Mouse (Mus musculus) midbrain, embryonic 16.5 days (tissue): ENCODE data around the gene Zc3h18. TPM values are rescaled to one million over a fixed set of nuclear protein-coding genes. Genes with fewer than 3 reads are reported as not detected.

Experiments used
- ATAC-seq: fragments of 200-750 bp; cut with Nextera tagmentation; 2 replicates; pipeline ENCODE4 v1.8.0; 2017; ENCODE audit warnings: moderate TSS enrichment
- H3K27ac ChIP-seq: fragments of 300-500 bp; sonication (generic); 2 replicates; pipeline ENCODE4 v1.5.1; 2014; ENCODE audit warnings: mild to moderate bottlenecking, low read length, mixed read lengths
- H3K27me3 ChIP-seq: fragments of 300-500 bp; sonication (generic); 2 replicates; pipeline ENCODE4 v1.6.1; 2014; ENCODE audit warnings: low read depth, low read length, mixed read lengths; ENCODE audit not compliant: control insufficient read depth, insufficient read depth
- H3K36me3 ChIP-seq: fragments of 300-500 bp; sonication (generic); 2 replicates; pipeline ENCODE4 v1.6.1; 2014; ENCODE audit warnings: mild to moderate bottlenecking, low read length, moderate library complexity, mixed read lengths; ENCODE audit not compliant: control insufficient read depth, insufficient read depth
- H3K4me1 ChIP-seq: fragments of 300-500 bp; sonication (generic); 2 replicates; pipeline ENCODE4 v1.6.1; 2014; ENCODE audit warnings: mild to moderate bottlenecking, low read length, mixed read lengths; ENCODE audit not compliant: control insufficient read depth, insufficient read depth
- H3K4me2 ChIP-seq: fragments of 300-500 bp; sonication (generic); 2 replicates; pipeline ENCODE4 v1.6.1; 2014; ENCODE audit warnings: mild to moderate bottlenecking, low read length, mixed read lengths
- H3K4me3 ChIP-seq: fragments of 300-500 bp; sonication (generic); 2 replicates; pipeline ENCODE4 v1.5.1; 2014; ENCODE audit warnings: low read depth, mild to moderate bottlenecking, low read length, moderate library complexity, mixed read lengths
- H3K9ac ChIP-seq: fragments of 300-500 bp; sonication (generic); 2 replicates; pipeline ENCODE4 v1.6.1; 2014; ENCODE audit warnings: low read depth, low read length, mixed read lengths
- H3K9me3 ChIP-seq: fragments of 300-500 bp; sonication (generic); replicated peaks from 2 replicates; pipeline ENCODE4 v1.6.1; 2014; ENCODE audit warnings: mild to moderate bottlenecking, low read length, mixed read lengths; ENCODE audit not compliant: control insufficient read depth, poor library complexity, severe bottlenecking
- WGBS: fragments of 180-500 bp; shearing (Covaris S2); extraction: QIAGEN DNeasy Blood & Tissue Kit; methylation state at CpG from one replicate; pipeline ENCODE4 v1.1.7; 2014; 5-methylcytosine and 5-hydroxymethylcytosine counted together
- polyA plus RNA-seq: library from polyadenylated mRNA; unstranded; fragments of >200 nt; fragmentation: Nextera tagmentation; extraction: Ambion mirVana; gene quantifications from 2 replicates; pipeline ENCODE4 v1.2.1, GENCODE M21; 2015

Zc3h18 gene
- polyA plus RNA-seq, 1 experiment from 2014 or later: 30.8 TPM

- 0 out of 2 replicates have a peak, but pooled peaks have one; percentile 1 for ATAC-seq
- Histone ChIP-seq H3K27me3 (no peaks in the 10 kb centered on the region), H3K9me3 (no peaks in the 10 kb centered on the region), H3K4me2 (peak overlapping the region; percentile 54), H3K9ac (no peak overlapping the region), H3K36me3 (no peaks in the 10 kb centered on the region), H3K27ac (no peak overlapping the region), H3K4me3 (no peak overlapping the region), H3K4me1 (peaks cover 22% of the 10 kb centered on the region)
- 95% methylated on average over 7 of the region's 7 CpGs for WGBS
Measured at GRCm38 (mm10) chr8:122375320-122375719, 1.1 kb upstream of the Zc3h18 start.

DNA sequence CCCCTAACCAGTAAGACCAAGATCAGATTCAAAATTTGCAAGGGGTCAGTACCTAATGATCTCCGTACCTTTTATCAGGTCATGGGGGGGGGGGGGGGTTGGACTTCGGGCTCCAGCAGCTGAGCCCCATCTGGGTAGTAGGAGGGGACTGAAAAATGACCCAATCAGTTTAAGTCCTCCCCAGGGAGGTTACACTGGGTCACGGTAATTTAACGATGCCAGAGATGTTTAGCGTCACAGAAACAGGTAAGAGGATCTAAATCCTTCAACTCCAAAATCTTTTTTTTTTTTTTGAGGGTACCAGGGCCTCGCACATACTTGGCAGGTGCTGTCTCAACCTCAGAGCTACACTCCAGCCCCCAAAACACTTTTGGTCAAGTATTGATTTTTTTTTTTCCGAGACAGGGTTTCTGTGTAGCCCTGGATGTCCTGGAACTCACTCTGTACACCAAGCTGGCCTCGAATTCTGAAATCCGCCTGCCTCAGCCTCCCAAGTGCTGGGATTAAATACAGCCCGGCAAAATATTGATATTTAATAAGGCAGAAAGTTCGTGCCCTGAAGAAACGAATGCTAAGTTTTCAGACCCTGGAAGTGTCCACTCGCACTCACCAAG is 551 bp upstream of the Zc3h18 start:
- Histone ChIP-seq H3K4me1 (peaks cover 22% of the 10 kb centered on the region), H3K36me3 (0 out of 2 replicates have a peak, but pooled peaks cover under 1% of the 10 kb centered on the region), H3K4me2 (peak overlapping the region; percentile 54), H3K27ac (0 out of 2 replicates have a peak overlapping the region, but pooled peaks have one; percentile 6), H3K9ac (peak overlapping the region; percentile 36), H3K9me3 (no peaks in the 10 kb centered on the region), H3K27me3 (no peaks in the 10 kb centered on the region), H3K4me3 (peak overlapping the region; percentile 93)
- peak; percentile 49 for ATAC-seq
- 28% methylated on average over 13 of the region's 13 CpGs for WGBS

DNA sequence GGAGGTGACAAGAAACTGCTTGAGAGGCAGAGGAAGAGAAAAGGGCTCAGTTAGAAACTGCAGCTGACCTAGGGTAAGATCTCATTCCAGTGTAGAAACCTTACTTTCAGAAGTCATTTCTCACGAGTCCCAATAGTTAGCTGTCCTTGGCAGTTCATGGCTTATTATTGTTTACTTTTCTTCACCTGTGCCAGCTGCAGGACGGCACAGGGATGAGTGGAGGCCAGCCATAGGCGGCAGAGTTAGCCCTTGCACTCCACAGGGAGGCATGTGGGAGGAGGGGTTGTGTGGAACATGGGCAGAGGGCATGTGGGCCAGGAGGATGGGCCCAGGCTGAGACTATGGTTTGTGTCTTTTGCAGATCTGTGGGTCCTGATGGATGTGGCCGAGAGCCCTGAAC is 6.6 kb downstream of the Zc3h18 start:
- no peak overlapping the region for H3K4me2 ChIP-seq
- no peak overlapping the region for H3K4me3 ChIP-seq
- ATAC-seq: no peak
- no peak overlapping the region for H3K27ac ChIP-seq
- H3K9me3 ChIP-seq: no peaks in the 10 kb centered on the region
- H3K36me3 ChIP-seq: peaks cover 18% of the 10 kb centered on the region
- H3K9ac ChIP-seq: no peak overlapping the region
- peaks cover 8% of the 10 kb centered on the region for H3K4me1 ChIP-seq
- WGBS: 85% methylated on average over 4 of the region's 4 CpGs
- no peaks in the 10 kb centered on the region for H3K27me3 ChIP-seq

DNA sequence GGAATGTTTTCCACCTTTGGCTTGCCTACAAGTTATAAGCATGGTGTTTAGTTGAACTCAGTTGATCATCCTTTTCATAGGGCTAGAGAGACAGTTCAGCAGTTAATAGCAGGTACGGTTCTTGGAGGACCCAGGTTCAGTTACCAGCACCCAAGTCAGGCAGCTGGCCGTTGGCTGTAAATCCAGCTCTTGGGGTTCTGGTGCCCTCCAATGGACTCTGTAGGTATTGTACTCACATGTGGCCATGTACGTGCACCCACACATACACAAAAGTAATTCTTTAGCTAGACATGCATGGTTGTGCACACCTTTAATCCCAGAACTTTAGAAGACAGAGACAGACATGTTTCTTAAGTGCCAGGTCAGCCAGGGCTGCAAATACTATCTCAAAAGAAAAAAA is 12.9 kb downstream of the Zc3h18 start:
- 83% methylated on average over 3 of the region's 3 CpGs for WGBS
- H3K36me3 ChIP-seq: peaks cover 36% of the 10 kb centered on the region
- H3K9ac ChIP-seq: no peak overlapping the region
- no peaks in the 10 kb centered on the region for H3K9me3 ChIP-seq
- no peaks in the 10 kb centered on the region for H3K27me3 ChIP-seq
- H3K4me3 ChIP-seq: no peak overlapping the region
- H3K4me2 ChIP-seq: no peak overlapping the region
- no peaks in the 10 kb centered on the region for H3K4me1 ChIP-seq
- no peak for ATAC-seq
- no peak overlapping the region for H3K27ac ChIP-seq

DNA sequence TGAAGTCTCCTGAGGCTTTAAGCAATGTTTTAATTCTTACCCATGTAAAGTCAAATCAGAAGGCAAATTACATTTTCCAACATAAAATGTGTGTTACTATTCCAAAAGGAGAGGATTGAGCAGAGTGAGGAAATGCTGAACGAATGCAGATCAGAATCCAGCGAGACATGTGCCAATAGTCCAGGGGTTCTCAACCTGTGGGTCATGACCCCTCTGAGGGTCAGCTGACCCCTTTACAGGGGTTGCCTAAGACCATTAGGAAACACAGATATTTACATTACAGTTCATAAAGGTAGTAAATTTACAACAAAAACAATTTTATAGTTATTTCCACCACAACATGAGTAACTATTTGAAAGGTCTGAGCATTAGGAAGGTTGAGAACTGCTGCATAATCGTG is 14.3 kb downstream of the Zc3h18 start:
- Histone ChIP-seq H3K4me2 (no peak overlapping the region), H3K4me1 (no peaks in the 10 kb centered on the region), H3K36me3 (peaks cover 34% of the 10 kb centered on the region), H3K27ac (no peak overlapping the region), H3K9ac (no peak overlapping the region), H3K27me3 (no peaks in the 10 kb centered on the region), H3K9me3 (no peaks in the 10 kb centered on the region), H3K4me3 (no peak overlapping the region)
- no peak for ATAC-seq
- WGBS: 87% methylated on average over 3 of the region's 3 CpGs

GRCm38 (mm10) chr8:122393717-122394116 is 17.3 kb downstream of the Zc3h18 start:
- Histone ChIP-seq H3K27ac (no peak overlapping the region), H3K4me1 (no peaks in the 10 kb centered on the region), H3K36me3 (peaks cover 20% of the 10 kb centered on the region), H3K27me3 (no peaks in the 10 kb centered on the region), H3K4me2 (no peak overlapping the region), H3K9me3 (no peaks in the 10 kb centered on the region), H3K4me3 (no peak overlapping the region), H3K9ac (no peak overlapping the region)
- no peak for ATAC-seq

DNA sequence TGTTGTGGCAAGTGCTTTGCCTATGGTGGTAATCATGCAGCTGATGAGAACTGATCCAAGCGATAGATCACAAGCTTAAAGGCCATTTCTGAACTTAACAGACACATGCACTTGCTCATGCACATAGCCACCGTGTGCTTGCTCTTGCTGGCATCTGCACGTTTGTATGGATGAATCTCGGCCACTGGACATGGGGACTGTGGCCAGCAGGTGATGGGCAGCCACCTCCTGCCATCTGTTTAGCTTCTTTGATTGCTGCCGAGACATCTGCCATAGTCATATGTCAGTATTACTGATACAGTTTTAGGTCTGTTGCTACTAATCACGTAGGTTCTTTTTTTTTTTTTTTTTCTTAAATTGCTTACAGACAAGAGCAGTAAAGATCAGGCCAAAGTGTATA is 18.9 kb downstream of the Zc3h18 start:
- H3K36me3 ChIP-seq: peaks cover 25% of the 10 kb centered on the region
- no peaks in the 10 kb centered on the region for H3K27me3 ChIP-seq
- H3K9ac ChIP-seq: no peak overlapping the region
- no peak overlapping the region for H3K4me3 ChIP-seq
- 81% methylated on average over 6 of the region's 6 CpGs for WGBS
- H3K4me2 ChIP-seq: no peak overlapping the region
- ATAC-seq: no peak
- no peaks in the 10 kb centered on the region for H3K4me1 ChIP-seq
- H3K27ac ChIP-seq: no peak overlapping the region
- H3K9me3 ChIP-seq: no peaks in the 10 kb centered on the region

- H3K9ac ChIP-seq: no peak overlapping the region
- H3K4me1 ChIP-seq: no peaks in the 10 kb centered on the region
- H3K36me3 ChIP-seq: peaks cover 35% of the 10 kb centered on the region
- no peak for ATAC-seq
- no peak overlapping the region for H3K4me3 ChIP-seq
- no peaks in the 10 kb centered on the region for H3K27me3 ChIP-seq
- no peak overlapping the region for H3K27ac ChIP-seq
- no peak overlapping the region for H3K4me2 ChIP-seq
- H3K9me3 ChIP-seq: no peaks in the 10 kb centered on the region
- 95% methylated on average over 9 of the region's 9 CpGs for WGBS
Measured at GRCm38 (mm10) chr8:122398186-122398585, 21.8 kb downstream of the Zc3h18 start.

- ATAC-seq: no peak
- 90% methylated on average over 9 of the region's 9 CpGs for WGBS
Measured at GRCm38 (mm10) chr8:122405146-122405805, 28.9 kb downstream of the Zc3h18 start.

More at GRCm38 (mm10) chr8:122405146-122405805, 28.9 kb downstream of the Zc3h18 start:
- no peak overlapping the region for H3K4me3 ChIP-seq
- H3K9me3 ChIP-seq: no peaks in the 10 kb centered on the region
- H3K4me1 ChIP-seq: no peaks in the 10 kb centered on the region
- H3K4me2 ChIP-seq: no peak overlapping the region
- H3K27ac ChIP-seq: no peak overlapping the region
- H3K27me3 ChIP-seq: no peaks in the 10 kb centered on the region
- H3K9ac ChIP-seq: no peak overlapping the region
- peaks cover 62% of the 10 kb centered on the region for H3K36me3 ChIP-seq
